Mouse (Mus musculus): Measurements from ENCODE around the gene Gm49325.

GRCm38 (mm10) chr10:77608589-77608988, 2.6 kb downstream of the Gm49325 start:
- TF ChIP-seq POLR2A (IDR thresholded peaks at IDR 0.05; ENCODE audit: low read depth, low read length) = no peak
- no peak for TF ChIP-seq CTCF (IDR thresholded peaks at IDR 0.05; ENCODE audit: borderline replicate concordance, insufficient read depth, low read length)
